Mouse (Mus musculus): ENCODE results near the gene Chac1.

DNA sequence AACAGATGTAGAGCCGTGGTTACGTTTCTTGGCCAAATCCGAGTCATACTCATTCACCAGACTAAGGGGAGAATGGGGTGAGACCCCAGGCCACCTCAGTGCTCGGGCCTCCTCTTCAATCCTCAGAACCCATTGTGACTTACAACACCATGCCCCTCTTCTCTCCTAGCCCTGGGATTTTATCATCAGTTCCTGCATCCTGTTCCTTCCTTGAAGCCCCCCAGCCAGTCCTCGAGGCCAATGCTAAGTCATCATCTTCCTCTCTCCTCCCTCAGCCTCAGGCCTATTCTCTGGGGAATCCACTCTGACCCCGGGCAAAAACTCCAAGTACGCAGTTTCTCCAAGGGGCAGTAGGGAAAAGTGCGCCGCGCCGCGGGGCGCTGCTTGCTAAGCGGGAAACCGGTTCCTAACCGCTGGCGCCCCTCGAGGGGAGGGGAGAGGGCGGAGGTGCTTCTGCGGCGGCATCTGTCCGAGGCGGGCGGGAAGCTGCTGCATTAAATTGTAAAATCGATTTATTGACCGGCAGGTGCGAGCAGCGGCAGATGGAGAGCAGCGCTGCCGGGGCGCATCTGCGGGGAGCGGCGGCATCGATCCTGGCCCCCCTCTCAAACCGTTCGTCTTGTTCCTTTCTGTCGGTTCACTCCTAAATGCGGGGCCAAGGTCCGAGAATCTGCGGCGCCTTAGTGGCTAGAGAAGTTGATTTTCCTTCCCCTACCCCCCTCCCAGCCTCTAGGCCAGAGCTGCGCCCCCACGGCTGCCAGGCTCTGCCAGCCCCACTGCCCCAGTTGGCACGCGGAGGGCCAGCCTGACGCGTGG lies 29.1 kb upstream of the Chac1 start:
- TF ChIP-seq POLR2A (IDR thresholded peaks at IDR 0.05; ENCODE audit: borderline replicate concordance, insufficient read depth, low read length) (no peak), CTCF (IDR thresholded peaks at IDR 0.05; ENCODE audit: borderline replicate concordance, insufficient read depth, low read depth, low read length) (no peak)
